Mouse (Mus musculus): Measurements from ENCODE around the gene Arhgef28. TPM values are rescaled to one million over a fixed set of nuclear protein-coding genes. Genes with fewer than 3 reads are reported as not detected.

Arhgef28 gene
- polyA plus RNA-seq, 2 experiments: 0.11 to 0.52 TPM

- no peak for TF ChIP-seq CTCF (IDR thresholded peaks at IDR 0.05; ENCODE audit: low read depth)
- no peak; the same call in 1 of the 2 replicates for TF ChIP-seq EP300 (IDR thresholded peaks at IDR 0.05; ENCODE audit: low read depth)
- Histone ChIP-seq H3K4me3 (ENCODE audit: insufficient read depth in 1 of 2, low read depth in 2 of 2, low read length in 2 of 2) (no peak overlapping the region), H3K36me3 (replicated peaks; ENCODE audit: control insufficient read depth, insufficient read depth, low read depth) (no peaks in the 10 kb centered on the region), H3K9me3 (ENCODE audit: control insufficient read depth, low read length) (no peaks in the 10 kb centered on the region), H3K4me2 (ENCODE audit: low read depth) (no peak overlapping the region), H3K9ac (replicated peaks) (no peak overlapping the region), H3K27ac (no peak overlapping the region), H3K27me3 (ENCODE audit: control insufficient read depth, insufficient read depth, low read length) (no peaks in the 10 kb centered on the region), H3K4me1 (replicated peaks; ENCODE audit: control insufficient read depth in 2 of 2, insufficient read depth in 2 of 2, low read length in 1 of 2) (peaks cover 0 to 4% of the 10 kb centered on the region in 2 experiments; a peak in 2 of 4 replicates)
- 34% methylated on average over 9 of the region's 9 CpGs for WGBS (ENCODE audit: insufficient replicate concordance)
- peak in 2 of 3 experiments; percentile 34 to 49 for DNase-seq (ENCODE audit: low read depth in 3 of 3, low spot score in 3 of 3)
- ATAC-seq (ENCODE audit: insufficient read depth): no peak; the same call in 1 of the 2 replicates
Measured at GRCm38 (mm10) chr13:98093483-98093882, 112.8 kb downstream of the Arhgef28 start.

DNA sequence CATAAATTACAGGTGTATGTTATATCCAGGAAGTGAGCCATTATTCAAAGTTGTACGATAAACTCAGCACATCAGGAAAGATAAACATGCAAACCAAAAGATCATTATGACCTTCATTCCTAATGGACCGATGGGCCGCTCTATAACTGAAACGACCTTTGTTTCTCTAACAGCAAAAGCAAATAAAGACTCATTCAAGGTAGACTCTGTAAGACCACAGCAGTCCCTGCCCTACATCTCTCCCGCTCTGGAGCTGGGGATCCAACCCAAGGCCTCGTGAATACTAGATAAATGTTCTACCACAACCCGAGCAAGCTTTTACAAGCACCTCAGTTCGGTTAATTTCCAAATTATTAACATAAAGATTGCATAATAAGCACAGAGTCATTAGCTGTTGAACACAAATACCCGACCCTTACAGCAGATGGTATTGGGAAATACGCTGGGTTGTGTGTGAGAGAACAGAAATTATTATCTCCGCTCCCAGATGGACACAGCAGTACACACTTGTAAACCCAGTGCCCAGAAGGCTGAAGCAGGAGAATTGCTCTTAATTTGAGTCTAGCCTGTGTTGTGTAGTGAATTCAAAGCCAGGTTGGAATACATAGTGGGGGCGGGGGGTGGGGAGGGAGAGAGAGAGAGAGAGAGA, 113.8 kb downstream of the Arhgef28 start:
- Histone ChIP-seq H3K4me2 (ENCODE audit: low read depth) (no peak overlapping the region), H3K36me3 (replicated peaks; ENCODE audit: control insufficient read depth, insufficient read depth, low read depth) (no peaks in the 10 kb centered on the region), H3K9me3 (ENCODE audit: control insufficient read depth, low read length) (no peaks in the 10 kb centered on the region), H3K27ac (no peak overlapping the region), H3K27me3 (ENCODE audit: control insufficient read depth, insufficient read depth, low read length) (no peaks in the 10 kb centered on the region), H3K4me3 (ENCODE audit: insufficient read depth in 1 of 2, low read depth in 2 of 2, low read length in 2 of 2) (no peak overlapping the region), H3K4me1 (replicated peaks; ENCODE audit: control insufficient read depth in 2 of 2, insufficient read depth in 2 of 2, low read length in 1 of 2) (peaks cover 0 to 4% of the 10 kb centered on the region in 2 experiments; a peak in 2 of 4 replicates), H3K9ac (replicated peaks) (no peak overlapping the region)
- WGBS (ENCODE audit: insufficient replicate concordance): 63% methylated on average over 12 of the region's 12 CpGs
- TF ChIP-seq CTCF (IDR thresholded peaks at IDR 0.05; ENCODE audit: low read depth) (no peak), EP300 (IDR thresholded peaks at IDR 0.05; ENCODE audit: low read depth) (no peak)
- DNase-seq (ENCODE audit: low read depth in 3 of 3, low spot score in 3 of 3): peak in 2 of 3 experiments; percentile 20 to 24
- ATAC-seq (ENCODE audit: insufficient read depth): no peak

GRCm38 (mm10) chr13:98079640-98080039, 126.6 kb downstream of the Arhgef28 start:
- H3K4me3 ChIP-seq (ENCODE audit: insufficient read depth in 1 of 2, low read depth in 2 of 2, low read length in 2 of 2): no peak overlapping the region
- H3K27ac ChIP-seq: no peak overlapping the region
- H3K36me3 ChIP-seq (replicated peaks; ENCODE audit: control insufficient read depth, insufficient read depth, low read depth): no peaks in the 10 kb centered on the region
- no peak for ATAC-seq (ENCODE audit: insufficient read depth)
- H3K4me1 ChIP-seq (replicated peaks; ENCODE audit: control insufficient read depth in 2 of 2, insufficient read depth in 2 of 2, low read length in 1 of 2): no peaks in the 10 kb centered on the region
- no peak overlapping the region for H3K4me2 ChIP-seq (ENCODE audit: low read depth)
- H3K27me3 ChIP-seq (ENCODE audit: control insufficient read depth, insufficient read depth, low read length): no peaks in the 10 kb centered on the region
- no peak for DNase-seq (ENCODE audit: low read depth in 3 of 3, low spot score in 3 of 3)
- no peak overlapping the region for H3K9ac ChIP-seq (replicated peaks)
- 66% methylated on average over 4 of the region's 4 CpGs for WGBS (ENCODE audit: insufficient replicate concordance)
- no peaks in the 10 kb centered on the region for H3K9me3 ChIP-seq (ENCODE audit: control insufficient read depth, low read length)
- no peak for TF ChIP-seq EP300 (IDR thresholded peaks at IDR 0.05; ENCODE audit: low read depth)
- no peak for TF ChIP-seq CTCF (IDR thresholded peaks at IDR 0.05; ENCODE audit: low read depth)

DNA sequence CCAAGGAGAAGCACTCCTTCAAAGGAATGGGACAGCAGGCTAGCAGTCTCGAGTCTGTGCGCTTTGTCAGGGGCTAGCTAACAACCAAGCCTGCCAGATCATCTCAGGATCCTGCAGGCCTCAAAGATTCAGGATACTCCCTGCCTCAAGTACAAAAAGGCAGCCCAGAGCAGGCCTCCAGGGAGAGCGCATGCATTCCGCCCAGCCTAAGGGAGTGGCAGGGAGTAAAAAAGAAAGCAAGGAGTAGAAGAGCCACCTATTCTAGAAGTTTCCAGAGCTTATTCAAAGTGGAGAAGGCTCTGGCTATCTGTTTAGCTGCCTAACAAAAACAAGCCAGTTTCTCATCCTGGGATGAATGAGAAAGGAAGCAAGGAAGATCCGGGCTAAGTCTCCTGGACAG, 128.0 kb downstream of the Arhgef28 start:
- no peaks in the 10 kb centered on the region for H3K4me1 ChIP-seq (replicated peaks; ENCODE audit: control insufficient read depth in 2 of 2, insufficient read depth in 2 of 2, low read length in 1 of 2)
- H3K4me3 ChIP-seq (ENCODE audit: insufficient read depth in 1 of 2, low read depth in 2 of 2, low read length in 2 of 2): no peak overlapping the region
- no peak for ATAC-seq (ENCODE audit: insufficient read depth)
- DNase-seq (ENCODE audit: low read depth in 3 of 3, low spot score in 3 of 3): no peak
- TF ChIP-seq EP300 (IDR thresholded peaks at IDR 0.05; ENCODE audit: low read depth): no peak
- no peak for TF ChIP-seq CTCF (IDR thresholded peaks at IDR 0.05; ENCODE audit: low read depth)
- no peak overlapping the region for H3K27ac ChIP-seq
- H3K36me3 ChIP-seq (replicated peaks; ENCODE audit: control insufficient read depth, insufficient read depth, low read depth): no peaks in the 10 kb centered on the region
- H3K27me3 ChIP-seq (ENCODE audit: control insufficient read depth, insufficient read depth, low read length): no peaks in the 10 kb centered on the region
- WGBS (ENCODE audit: insufficient replicate concordance): 71% methylated on average over 5 of the region's 5 CpGs
- no peak overlapping the region for H3K4me2 ChIP-seq (ENCODE audit: low read depth)
- H3K9me3 ChIP-seq (ENCODE audit: control insufficient read depth, low read length): no peaks in the 10 kb centered on the region
- no peak overlapping the region for H3K9ac ChIP-seq (replicated peaks)

DNA sequence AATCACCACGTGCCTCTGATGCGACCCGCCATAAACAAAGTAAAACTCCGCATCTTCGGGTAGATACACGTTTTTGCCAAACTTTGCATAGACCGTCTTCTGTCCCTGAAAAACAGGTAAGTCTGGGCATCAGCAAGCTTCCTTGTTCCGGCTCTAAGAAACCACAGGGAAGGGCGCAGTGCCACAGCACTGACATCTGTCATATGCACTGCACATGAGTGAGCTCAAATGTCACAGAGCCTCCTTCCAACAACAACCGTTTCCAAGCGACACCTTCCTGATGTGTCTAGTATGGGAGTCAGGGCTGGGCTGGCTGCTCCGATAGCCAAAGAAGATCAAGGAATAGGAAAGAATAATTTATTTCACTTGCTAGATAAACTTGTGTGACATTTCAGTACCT, 129.0 kb downstream of the Arhgef28 start:
- H3K36me3 ChIP-seq (replicated peaks; ENCODE audit: control insufficient read depth, insufficient read depth, low read depth): no peaks in the 10 kb centered on the region
- H3K4me1 ChIP-seq (replicated peaks; ENCODE audit: control insufficient read depth in 2 of 2, insufficient read depth in 2 of 2, low read length in 1 of 2): no peaks in the 10 kb centered on the region
- H3K9me3 ChIP-seq (ENCODE audit: control insufficient read depth, low read length): no peaks in the 10 kb centered on the region
- DNase-seq (ENCODE audit: low read depth in 3 of 3, low spot score in 3 of 3) (no peak), ATAC-seq (ENCODE audit: insufficient read depth) (no peak)
- no peak overlapping the region for H3K4me2 ChIP-seq (ENCODE audit: low read depth)
- 76% methylated on average over 12 of the region's 12 CpGs for WGBS (ENCODE audit: insufficient replicate concordance)
- H3K27me3 ChIP-seq (ENCODE audit: control insufficient read depth, insufficient read depth, low read length): no peaks in the 10 kb centered on the region
- H3K9ac ChIP-seq (replicated peaks): no peak overlapping the region
- TF ChIP-seq CTCF (IDR thresholded peaks at IDR 0.05; ENCODE audit: low read depth): no peak
- no peak overlapping the region for H3K4me3 ChIP-seq (ENCODE audit: insufficient read depth in 1 of 2, low read depth in 2 of 2, low read length in 2 of 2)
- no peak overlapping the region for H3K27ac ChIP-seq

All from liver, embryonic 14.5 days (tissue).